Mouse (Mus musculus): ENCODE measurements at regions not wholly inside any gene's neighbourhood (a gene's known extent, or its start where the extent isn't known, plus 50 kb on each side); places are given as distances from the start of the nearest gene placed in this dataset.
"Not testable (repeated sequence)": the region's sequence is repeated elsewhere in the genome, so short reads cannot be mapped to it uniquely, and the experiment has no call there.

- peak; percentile 56 for DNase-seq (ENCODE audit: low spot score)
These were observed 85.1 kb upstream of the Atp1b1 start for GRCm38 (mm10) chr1:164543045-164543803.

DNA sequence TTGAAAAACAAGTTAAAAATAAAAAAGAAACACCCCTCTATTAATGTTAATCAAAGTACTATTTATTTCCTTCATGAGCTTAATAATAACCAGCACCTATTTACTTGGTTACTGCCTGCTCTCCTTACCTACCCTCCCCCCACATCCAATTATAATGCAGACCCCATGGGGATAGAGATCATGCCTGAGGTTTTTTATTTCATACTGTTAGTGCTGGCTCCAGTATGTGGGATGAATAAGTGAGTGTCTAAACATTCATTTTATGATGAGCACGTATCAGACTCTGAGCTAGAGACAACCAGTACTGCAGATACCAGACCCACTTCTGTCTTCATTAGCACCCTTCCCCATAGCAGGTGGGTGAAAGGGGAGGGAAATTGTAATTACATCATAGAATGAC, 83.6 kb upstream of the Atp1b1 start:
- no peak for DNase-seq (ENCODE audit: low spot score)

GRCm38 (mm10) chr1:164538304-164539043, 80.3 kb upstream of the Atp1b1 start:
- no peak for DNase-seq (ENCODE audit: low spot score)

GRCm38 (mm10) chr1:164537324-164537948, 79.3 kb upstream of the Atp1b1 start:
- DNase-seq (ENCODE audit: low spot score): no peak

- DNase-seq (ENCODE audit: low spot score): no peak
These were observed 74.0 kb upstream of the Atp1b1 start for GRCm38 (mm10) chr1:164532196-164532595.

DNA sequence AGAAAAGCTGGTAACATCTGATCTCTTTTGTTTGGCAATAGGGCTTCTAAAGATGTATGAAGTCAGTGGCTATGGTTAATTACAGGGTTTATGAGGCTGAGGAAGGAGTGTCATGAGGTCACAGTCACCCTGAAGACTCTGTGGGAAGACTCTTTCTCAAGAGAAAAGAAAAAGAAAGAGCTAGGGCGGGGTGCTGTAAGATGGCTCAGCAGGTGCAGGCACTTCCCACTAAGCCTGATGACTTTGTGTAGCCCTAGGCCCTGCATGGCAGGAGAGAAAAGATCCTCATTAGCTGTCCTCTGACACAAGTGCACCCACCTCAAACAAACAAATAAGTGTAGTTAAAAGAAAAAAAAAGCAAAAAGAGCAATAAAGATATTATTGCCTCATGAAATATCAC, 73.6 kb upstream of the Atp1b1 start:
- DNase-seq (ENCODE audit: low spot score): no peak

GRCm38 (mm10) chr1:164526748-164527147, 68.6 kb upstream of the Atp1b1 start:
- DNase-seq (ENCODE audit: low spot score): no peak

DNA sequence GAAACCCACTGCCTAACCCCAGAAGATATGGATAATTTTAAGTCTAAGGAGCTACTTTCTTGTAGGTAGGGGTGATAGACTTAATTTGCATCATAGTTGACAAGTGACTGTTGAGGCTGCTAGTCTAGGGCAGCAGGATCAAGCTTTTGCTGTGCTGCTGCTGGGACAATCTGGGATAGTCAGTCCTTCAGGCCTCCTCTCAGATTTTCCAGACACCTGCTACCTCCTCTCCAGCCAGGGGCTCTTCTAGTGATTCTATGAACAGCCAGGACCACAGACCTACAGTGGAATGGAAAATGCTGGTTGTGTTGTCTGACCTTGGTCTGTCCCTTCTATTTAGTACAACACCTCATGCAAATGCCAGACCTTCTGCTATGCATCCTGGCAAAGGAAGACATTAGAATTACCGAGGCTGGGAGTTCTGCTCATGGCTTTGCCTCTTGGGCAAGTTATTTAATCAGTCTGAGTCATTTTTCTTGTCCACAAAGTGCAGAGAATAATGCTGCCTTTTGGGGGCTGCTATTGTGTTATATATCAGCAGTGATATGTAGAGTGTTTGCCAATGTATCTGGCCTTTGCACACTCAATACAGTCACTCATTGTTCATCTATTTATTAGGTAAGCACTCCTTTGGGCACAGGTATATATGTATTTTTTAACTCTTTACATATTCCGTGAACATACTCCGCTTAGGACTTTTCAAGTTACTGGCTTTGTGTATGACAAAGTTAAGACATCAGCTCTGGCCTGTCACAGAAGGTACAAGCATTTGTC, 64.4 kb upstream of the Atp1b1 start:
- DNase-seq (ENCODE audit: low spot score): no peak

GRCm38 (mm10) chr1:164521371-164522130, 63.4 kb upstream of the Atp1b1 start:
- DNase-seq (ENCODE audit: low spot score): no peak

- no peak for DNase-seq (ENCODE audit: low spot score)
These were observed 60.7 kb upstream of the Atp1b1 start for GRCm38 (mm10) chr1:164518866-164519265.

DNA sequence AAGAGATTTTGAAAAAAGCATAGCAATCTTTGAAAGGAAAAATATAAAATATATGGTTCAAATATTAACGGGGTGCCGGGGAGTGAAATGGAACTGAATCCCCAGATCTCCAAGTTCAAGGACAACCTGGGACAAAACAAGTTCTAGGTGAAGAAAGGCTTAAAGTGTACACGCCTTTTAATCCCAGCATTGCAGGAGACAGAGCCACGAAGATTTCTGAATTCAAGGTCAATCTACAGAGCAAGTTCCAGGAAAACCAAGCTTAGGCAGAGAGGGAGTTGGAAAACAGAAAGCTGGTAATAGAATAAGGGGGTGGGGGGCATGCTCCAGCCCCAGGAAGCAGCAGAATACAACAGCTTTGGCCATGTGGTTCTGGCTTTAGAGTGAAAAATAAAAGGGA, 60.2 kb upstream of the Atp1b1 start:
- DNase-seq (ENCODE audit: low spot score): no peak

DNA sequence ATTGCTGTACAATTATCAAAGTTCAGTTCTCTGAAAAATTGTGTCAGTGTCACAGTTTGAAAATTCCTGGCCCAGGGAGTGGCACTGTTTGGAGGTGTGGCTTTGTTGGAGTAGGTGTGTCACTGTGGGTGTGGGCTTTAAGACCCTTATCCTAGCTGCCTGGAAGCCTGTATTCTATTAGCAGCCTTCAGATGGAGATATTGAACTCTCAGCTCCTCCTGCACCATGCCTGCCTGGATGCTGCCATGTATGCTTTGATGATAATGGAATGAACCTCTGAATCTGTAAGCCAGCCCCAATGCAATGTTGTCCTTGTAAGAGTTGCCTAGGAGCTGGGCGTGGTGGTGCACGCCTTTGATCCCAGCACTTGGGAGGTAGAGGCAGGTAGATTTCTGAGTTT, 59.2 kb upstream of the Atp1b1 start:
- not testable (repeated sequence) for DNase-seq (ENCODE audit: low spot score)

- DNase-seq (ENCODE audit: low spot score): no peak
These were observed 53.7 kb upstream of the Atp1b1 start for GRCm38 (mm10) chr1:164511628-164512385.

DNA sequence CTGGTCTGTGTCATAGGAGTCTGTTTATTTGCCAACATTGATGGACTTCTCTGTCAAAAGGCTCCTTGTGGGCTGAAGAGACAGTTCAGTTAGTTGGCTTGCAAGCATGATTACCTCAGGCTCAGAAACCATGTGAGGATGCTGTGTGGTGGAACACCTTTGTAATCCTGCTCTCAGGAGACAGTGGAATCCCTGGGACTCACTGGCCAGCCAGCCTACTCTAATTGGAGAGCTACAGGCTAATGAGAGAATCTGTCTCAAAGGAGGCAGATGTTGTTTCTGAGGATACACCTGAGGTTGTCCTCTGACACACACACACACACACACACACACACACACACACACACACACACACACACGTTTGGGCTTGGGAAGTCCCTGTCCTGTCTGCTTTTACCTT, 51.1 kb upstream of the Atp1b1 start:
- no peak for DNase-seq (ENCODE audit: low spot score)

GRCm38 (mm10) chr1:164508556-164508955, 50.4 kb upstream of the Atp1b1 start:
- DNase-seq (ENCODE audit: low spot score): no peak

GRCm38 (mm10) chr1:164508106-164508505, 50.0 kb upstream of the Atp1b1 start:
- DNase-seq (ENCODE audit: low spot score): no peak
